ENCODE assay signal across 14 mouse cellular contexts in the genomic region with DNA sequence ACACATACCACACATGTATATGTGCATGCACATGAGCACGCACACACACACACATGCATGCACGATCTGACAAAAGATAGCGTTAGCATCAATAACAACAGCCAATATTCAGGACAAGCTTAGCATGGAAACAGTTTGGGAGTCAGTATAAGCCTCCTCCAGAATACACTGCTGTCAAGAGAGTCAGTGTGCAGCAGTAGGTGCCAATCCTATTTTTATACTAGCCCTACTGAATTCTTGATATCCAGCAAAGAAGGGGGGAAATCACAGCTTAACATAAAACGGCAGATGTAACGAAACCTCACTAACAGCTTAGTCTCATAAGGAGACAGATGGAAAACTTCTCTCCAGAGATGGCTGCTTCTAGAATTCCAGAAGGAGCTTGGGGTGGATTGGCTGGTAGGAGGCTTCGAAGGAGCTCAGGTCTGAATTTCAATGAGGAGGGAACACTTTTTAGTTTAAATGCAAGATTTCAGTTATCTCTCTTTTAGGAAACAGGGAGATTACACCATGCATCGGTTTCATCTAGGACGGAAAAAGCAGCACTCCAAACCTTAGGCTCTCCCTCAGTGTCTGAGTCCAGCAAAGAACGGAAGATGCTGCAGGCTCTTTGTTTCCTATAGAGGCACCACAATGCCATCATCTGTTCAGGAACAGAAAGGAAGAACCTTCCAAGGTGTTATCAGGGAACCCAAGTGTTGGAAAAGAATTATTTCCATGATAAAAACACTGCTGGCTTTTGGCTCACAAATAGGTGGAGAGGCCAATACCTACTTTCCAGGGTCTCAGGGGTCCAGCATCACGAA.
DNase-seq lines count a peak whose midpoint lies in the region; ATAC-seq lines count a peak whose summit lies in the region.
"Had no signal": no experiment of that assay in that cellular context is flagged by ENCODE, and none has a peak within 500 bp of the region (broad histone marks: within the 10 kb centered on the region; RNA-seq: fewer than 3 reads in every experiment).

No protein-coding gene starts in this region.

- H3K9me3 ChIP-seq in forebrain, embryonic 14.5 days (replicated peaks; ENCODE audit: control insufficient read depth, low read length), result no peaks in the 10 kb centered on the region
- H3K9me3 ChIP-seq in forebrain, embryonic 11.5 days (ENCODE audit: control insufficient read depth, low read length), result no peaks in the 10 kb centered on the region
- H3K9me3 ChIP-seq in neural tube, embryonic 13.5 days, result no peaks in the 10 kb centered on the region
- H3K9me3 ChIP-seq: embryonic facial prominence, embryonic 15.5 days; heart, embryonic 12.5 days had no signal

- no peaks in the 10 kb centered on the region for H3K27me3 ChIP-seq in forebrain, embryonic 14.5 days (replicated peaks; ENCODE audit: control insufficient read depth, insufficient read depth, low read length)
- no peaks in the 10 kb centered on the region for H3K27me3 ChIP-seq in forebrain, embryonic 11.5 days (ENCODE audit: control insufficient read depth, insufficient read depth, low read length)
- H3K27me3 ChIP-seq in neural tube, embryonic 13.5 days, result no peaks in the 10 kb centered on the region
- H3K27me3 ChIP-seq: heart, embryonic 12.5 days had no signal

- peak overlapping the region; percentile 23; the same call in 1 of the 2 replicates for H3K27ac ChIP-seq in forebrain, embryonic 14.5 days (ENCODE audit: low read depth, low read length)
- H3K27ac ChIP-seq in forebrain, embryonic 11.5 days (ENCODE audit: low read depth, low read length), result no peak overlapping the region
- H3K27ac ChIP-seq in neural tube, embryonic 13.5 days (replicated peaks), result 0 out of 2 replicates have a peak overlapping the region, but pooled peaks have one; percentile 33
- H3K27ac ChIP-seq: embryonic facial prominence, embryonic 15.5 days had no signal

- no peak overlapping the region for H3K4me3 ChIP-seq in forebrain, embryonic 14.5 days (ENCODE audit: low read depth, low read length)
- no peak overlapping the region for H3K4me3 ChIP-seq in forebrain, embryonic 11.5 days (ENCODE audit: low read depth, low read length)
- no peak overlapping the region for H3K4me3 ChIP-seq in neural tube, embryonic 13.5 days
- H3K4me3 ChIP-seq: embryonic facial prominence, embryonic 15.5 days; heart, embryonic 12.5 days had no signal

- no peaks in the 10 kb centered on the region for H3K4me1 ChIP-seq in forebrain, embryonic 14.5 days (ENCODE audit: control insufficient read depth, insufficient read depth, low read length)
- H3K4me1 ChIP-seq in forebrain, embryonic 11.5 days (replicated peaks; ENCODE audit: control insufficient read depth, insufficient read depth, low read length), result no peaks in the 10 kb centered on the region
- H3K4me1 ChIP-seq in neural tube, embryonic 13.5 days (replicated peaks), result peaks cover 17% of the 10 kb centered on the region

- no peaks in the 10 kb centered on the region for H3K36me3 ChIP-seq in forebrain, embryonic 14.5 days (ENCODE audit: control insufficient read depth, insufficient read depth, low read length)
- no peaks in the 10 kb centered on the region for H3K36me3 ChIP-seq in forebrain, embryonic 11.5 days (ENCODE audit: control insufficient read depth, insufficient read depth, low read length)
- no peaks in the 10 kb centered on the region for H3K36me3 ChIP-seq in neural tube, embryonic 13.5 days
- H3K36me3 ChIP-seq: embryonic facial prominence, embryonic 15.5 days; heart, embryonic 12.5 days had no signal

- no peak overlapping the region for H3K4me2 ChIP-seq in forebrain, embryonic 14.5 days (ENCODE audit: low read length)
- H3K4me2 ChIP-seq in forebrain, embryonic 11.5 days (ENCODE audit: low read depth, low read length, severe bottlenecking), result no peak overlapping the region
- no peak overlapping the region for H3K4me2 ChIP-seq in neural tube, embryonic 13.5 days
- H3K4me2 ChIP-seq: embryonic facial prominence, embryonic 15.5 days; heart, embryonic 12.5 days had no signal

- H3K9ac ChIP-seq in forebrain, embryonic 14.5 days (ENCODE audit: low read length), result no peak overlapping the region
- no peak overlapping the region for H3K9ac ChIP-seq in forebrain, embryonic 11.5 days (ENCODE audit: low read length)
- no peak overlapping the region for H3K9ac ChIP-seq in neural tube, embryonic 13.5 days
- H3K9ac ChIP-seq: embryonic facial prominence, embryonic 15.5 days; heart, embryonic 12.5 days had no signal

- peak; percentile 32; the same call in 1 of the 2 replicates for ATAC-seq in forebrain, embryonic 14.5 days
- ATAC-seq in forebrain, embryonic 11.5 days (replicated peaks; ENCODE audit: low FRiP score), result no peak
- no peak for ATAC-seq in neural tube, embryonic 13.5 days (ENCODE audit: low read depth)

- DNase-seq in forebrain, embryonic 14.5 days (ENCODE audit: low spot score), result peak; percentile 54
- DNase-seq in forebrain, embryonic 11.5 days (ENCODE audit: low spot score), result no peak
- DNase-seq in neural tube, embryonic 10.5 days (ENCODE audit: extremely low spot score, low spot score), result no peak
- peak; percentile 8 for DNase-seq in layer of hippocampus, adult 9-10 months (ENCODE audit: low spot score)
- DNase-seq in telencephalon, adult 2 months (ENCODE audit: low read depth, low spot score), result peak; percentile 90
- no peak for DNase-seq in heart, adult 18-20 months
- no peak for DNase-seq in ovary, postnatal 36 days (ENCODE audit: low spot score)
- DNase-seq: adrenal gland, adult 2 months; cerebellum, adult 11 months; kidney, postnatal 36 days; lung, adult 2 months had no signal

- WGBS in forebrain, embryonic 14.5 days, result 80% methylated on average over 10 of the region's 10 CpGs
- 91% methylated on average over 10 of the region's 10 CpGs for WGBS in forebrain, embryonic 11.5 days
- WGBS in neural tube, embryonic 13.5 days, result 79% methylated on average over 10 of the region's 10 CpGs

Comparison
In these comparisons a context has a peak if more than half of its experiments do, and no peak if none do; other contexts are left out.
1. DNase-seq: peak in forebrain, embryonic 14.5 days (single experiment), layer of hippocampus, adult 9-10 months (single experiment) and telencephalon, adult 2 months (single experiment); none in forebrain, embryonic 11.5 days (single experiment), neural tube, embryonic 10.5 days (single experiment), heart, adult 18-20 months (0 of 2) and ovary, postnatal 36 days (single experiment).